Mouse (Mus musculus): Measurements from ENCODE around the gene Ddx19b. TPM values are rescaled to one million over a fixed set of nuclear protein-coding genes. Genes with fewer than 3 reads are reported as not detected.
"Not testable (repeated sequence)": the region's sequence is repeated elsewhere in the genome, so short reads cannot be mapped to it uniquely, and the experiment has no call there.

Ddx19b gene
- total RNA-seq, 4 experiments from 2014 or later: 10.1 to 14.3 (median 12.9) TPM

- peak; percentile 99 for DNase-seq
Observed at GRCm38 (mm10) chr8:111033482-111034215, 2.1 kb upstream of the Ddx19b start.

- no peak for DNase-seq
Observed at GRCm38 (mm10) chr8:111032916-111033315, 1.4 kb upstream of the Ddx19b start, which contains the start of gene Aars. Aars (plus strand) TSS chr8:111033144.

GRCm38 (mm10) chr8:111030045-111030444 lies 1.5 kb downstream of the Ddx19b start:
- no peak for DNase-seq

GRCm38 (mm10) chr8:111029589-111029988 lies 2.0 kb downstream of the Ddx19b start:
- DNase-seq: no peak

- peak; percentile 86 for DNase-seq
Observed at GRCm38 (mm10) chr8:111027391-111027937, 4.1 kb downstream of the Ddx19b start.

- DNase-seq: not testable (repeated sequence)
Observed at GRCm38 (mm10) chr8:111026609-111027008, 4.9 kb downstream of the Ddx19b start.

GRCm38 (mm10) chr8:111010230-111010991 lies 21.1 kb downstream of the Ddx19b start:
- not testable (repeated sequence) for DNase-seq

GRCm38 (mm10) chr8:110997547-110998531 lies 33.7 kb downstream of the Ddx19b start, which contains the start of gene Ddx19a:
Ddx19a (minus strand) TSS chr8:110997800.
- DNase-seq: peak; percentile 84

GRCm38 (mm10) chr8:110996641-110997430 lies 34.7 kb downstream of the Ddx19b start:
- no peak for DNase-seq

GRCm38 (mm10) chr8:110990017-110990416 lies 41.5 kb downstream of the Ddx19b start:
- no peak for DNase-seq

- DNase-seq: no peak
Observed at GRCm38 (mm10) chr8:110987805-110988744, 43.5 kb downstream of the Ddx19b start.

GRCm38 (mm10) chr8:110981304-110981703 lies 50.2 kb downstream of the Ddx19b start:
- no peak for DNase-seq

GRCm38 (mm10) chr8:110977987-110978386 lies 53.6 kb downstream of the Ddx19b start:
- DNase-seq: not testable (repeated sequence)

GRCm38 (mm10) chr8:110976532-110976931 lies 55.0 kb downstream of the Ddx19b start:
- not testable (repeated sequence) for DNase-seq

- DNase-seq: peak; percentile 94
Observed at GRCm38 (mm10) chr8:110969910-110970770, 61.4 kb downstream of the Ddx19b start.

GRCm38 (mm10) chr8:110967326-110967725 lies 64.2 kb downstream of the Ddx19b start:
- DNase-seq: no peak

- DNase-seq: no peak
Observed at GRCm38 (mm10) chr8:110966586-110966985, 65.0 kb downstream of the Ddx19b start.

GRCm38 (mm10) chr8:110965594-110965993 lies 66.0 kb downstream of the Ddx19b start:
- DNase-seq: peak; percentile 90

- no peak for DNase-seq
Observed at GRCm38 (mm10) chr8:110964666-110965065, 66.9 kb downstream of the Ddx19b start.

All from adrenal gland, adult 8-10 months (tissue).